Mouse (Mus musculus) lung, adult 2 months (tissue): Measurements from ENCODE around the gene Slpi. TPM values are rescaled to one million over a fixed set of nuclear protein-coding genes. Genes with fewer than 3 reads are reported as not detected.

Experiments used
- DNase-seq: peaks from one replicate; pipeline ENCODE4 v3.0.0; 2022
- H3K4me1 ChIP-seq: fragments of 200-500 bp; 2 replicates; pipeline ENCODE4 v1.6.1; 2011; ENCODE audit warnings: low read length; ENCODE audit not compliant: control insufficient read depth, insufficient read depth
- H3K4me3 ChIP-seq: fragments of 200-500 bp; replicated peaks from 2 replicates; pipeline ENCODE3; 2011; ENCODE audit warnings: low read depth, mild to moderate bottlenecking, control low read depth, low read length; ENCODE audit errors: extremely low read depth
- CTCF ChIP-seq: fragments of 200-500 bp; IDR thresholded peaks from 2 replicates; pipeline ENCODE4 v1.5.1; 2011; ENCODE audit warnings: mild to moderate bottlenecking, low read length, control low read depth; ENCODE audit not compliant: insufficient read depth
- POLR2A ChIP-seq: fragments of 200-500 bp; IDR thresholded peaks from 2 replicates; pipeline ENCODE4 v1.6.1; 2011; ENCODE audit warnings: low read depth, mild to moderate bottlenecking, control low read depth, low read length, borderline replicate concordance; ENCODE audit errors: extremely low read depth
- WGBS: fragments of 180-500 bp; shearing (Covaris S2); methylation state at CpG from one replicate; pipeline ENCODE4 v1.1.7; 2018; 5-methylcytosine and 5-hydroxymethylcytosine counted together
- polyA plus RNA-seq: library from polyadenylated mRNA; depleted of rRNA; stranded (reverse); fragments of >200 nt; gene quantifications from 2 replicates; pipeline ENCODE4 v1.2.3, GENCODE M21; 2012

Slpi gene
- polyA plus RNA-seq, 1 experiment, result 662 TPM

GRCm38 (mm10) chr2:164404082-164404990 is 15.4 kb upstream of the Slpi start:
- TF ChIP-seq POLR2A (peak; percentile 62; the same call in 1 of the 2 replicates), CTCF (0 out of 2 replicates have a peak, but pooled peaks have one; percentile 8)
- peak overlapping the region; percentile 61 for H3K4me3 ChIP-seq
- no peaks in the 10 kb centered on the region for H3K4me1 ChIP-seq
- DNase-seq, result peak; percentile 84
- 3% methylated on average over 49 of the region's 49 CpGs for WGBS

DNA sequence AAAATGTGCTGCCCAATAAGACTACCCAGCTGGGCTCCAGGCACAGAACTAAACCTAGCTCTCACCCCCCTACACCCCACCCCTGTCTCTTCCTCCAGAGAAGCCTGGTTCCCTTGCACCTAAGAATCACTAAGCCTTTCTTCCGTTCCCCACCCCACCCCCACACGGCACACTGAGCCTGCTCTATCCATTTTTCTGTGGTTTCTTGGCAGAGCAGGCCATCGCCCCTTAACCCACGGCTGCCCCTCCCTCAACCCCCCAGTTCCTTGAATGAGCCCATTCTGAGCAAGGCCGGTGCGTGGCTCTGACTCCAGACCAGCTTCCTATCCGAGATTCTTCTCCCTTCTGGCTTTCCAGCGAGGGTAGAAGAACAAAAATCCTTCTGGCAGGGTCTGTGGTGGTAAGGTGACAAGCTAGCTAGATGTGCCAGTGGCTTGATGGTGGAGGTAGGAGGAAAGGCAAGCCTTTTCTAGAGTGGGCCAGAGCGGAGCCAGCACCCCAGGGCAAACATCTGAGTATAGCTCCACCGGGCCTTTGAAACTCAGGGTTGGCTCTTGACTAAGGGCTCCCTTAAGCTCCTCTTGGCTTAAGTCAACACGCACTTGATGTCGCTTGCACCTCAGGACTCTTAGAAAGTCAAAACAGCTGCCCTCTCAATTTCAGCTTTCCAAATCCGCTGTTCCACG is 14.6 kb upstream of the Slpi start:
- 26% methylated on average over 14 of the region's 14 CpGs for WGBS
- Histone ChIP-seq H3K4me3 (peak overlapping the region; percentile 44), H3K4me1 (no peaks in the 10 kb centered on the region)
- DNase-seq, result peak; percentile 65
- no peak for TF ChIP-seq CTCF
- TF ChIP-seq POLR2A, result 0 out of 2 replicates have a peak, but pooled peaks have one; percentile 21

- TF ChIP-seq POLR2A, result 0 out of 2 replicates have a peak, but pooled peaks have one; percentile 24
- TF ChIP-seq CTCF, result peak; percentile 67
- peak within 1 kb of the TSS; percentile 44 for H3K4me3 ChIP-seq
- 7% methylated on average over 17 of the region's 17 CpGs for WGBS
- no peaks in the 10 kb centered on the region for H3K4me1 ChIP-seq
- peak; percentile 75 for DNase-seq
Observed at GRCm38 (mm10) chr2:164402906-164403305, 14.0 kb upstream of the Slpi start, which contains the start of gene Rbpjl. Gene Rbpjl, plus strand, starts transcription at chr2:164403141.

DNA sequence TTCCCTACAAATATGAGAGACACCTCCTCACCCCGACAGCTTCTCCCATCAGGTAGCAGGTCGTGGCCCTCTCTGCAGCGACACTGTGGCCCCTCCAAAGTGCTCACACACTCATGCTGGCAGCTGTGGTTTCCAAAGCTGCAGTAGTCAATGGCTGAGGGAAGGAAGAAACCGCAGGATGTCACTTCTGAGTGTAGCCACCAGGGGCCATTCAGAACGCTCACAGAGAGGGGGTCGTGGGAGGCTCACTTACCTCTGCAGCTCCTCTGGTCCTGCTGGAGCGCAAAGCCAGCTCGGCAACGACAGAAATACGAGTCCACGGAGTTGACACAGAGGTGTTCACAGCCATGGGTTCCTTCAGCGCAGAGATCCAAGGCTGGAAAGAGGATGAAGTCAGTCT is 8.0 kb upstream of the Slpi start:
- DNase-seq, result no peak
- TF ChIP-seq CTCF (no peak), POLR2A (no peak)
- WGBS, result 80% methylated on average over 12 of the region's 12 CpGs
- H3K4me3 ChIP-seq, result no peak overlapping the region
- H3K4me1 ChIP-seq, result no peaks in the 10 kb centered on the region

- WGBS, result 82% methylated on average over 7 of the region's 7 CpGs
Observed at GRCm38 (mm10) chr2:164396076-164396475, 7.2 kb upstream of the Slpi start.

DNA sequence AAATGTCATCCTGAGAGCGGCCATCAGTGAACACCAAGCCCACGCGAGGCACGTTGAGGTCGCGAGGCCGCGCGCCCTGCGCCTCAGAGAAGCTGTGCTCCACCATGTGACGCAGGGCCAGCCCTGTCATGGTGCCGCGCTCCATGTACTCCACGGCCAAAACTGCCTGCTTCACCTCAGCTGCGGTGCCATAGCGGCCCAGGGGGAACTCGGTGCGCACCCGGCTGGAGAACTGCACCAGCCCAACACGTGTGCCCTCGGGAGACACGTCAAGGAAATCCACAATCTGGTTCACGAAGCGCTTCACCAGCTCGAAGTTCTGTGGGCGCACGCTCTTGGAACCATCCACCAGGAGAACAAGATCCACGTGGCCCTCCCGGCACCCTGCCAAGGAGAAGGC is 4.2 kb upstream of the Slpi start:
- no peak overlapping the region for H3K4me3 ChIP-seq
- no peak for TF ChIP-seq CTCF
- no peak for TF ChIP-seq POLR2A
- H3K4me1 ChIP-seq, result no peaks in the 10 kb centered on the region
- WGBS, result 81% methylated on average over 29 of the region's 29 CpGs
- no peak for DNase-seq

More at GRCm38 (mm10) chr2:164396076-164396475, 7.2 kb upstream of the Slpi start:
- TF ChIP-seq POLR2A, result no peak
- TF ChIP-seq CTCF, result no peak
- DNase-seq, result no peak
- H3K4me1 ChIP-seq, result no peaks in the 10 kb centered on the region
- H3K4me3 ChIP-seq, result no peak overlapping the region

DNA sequence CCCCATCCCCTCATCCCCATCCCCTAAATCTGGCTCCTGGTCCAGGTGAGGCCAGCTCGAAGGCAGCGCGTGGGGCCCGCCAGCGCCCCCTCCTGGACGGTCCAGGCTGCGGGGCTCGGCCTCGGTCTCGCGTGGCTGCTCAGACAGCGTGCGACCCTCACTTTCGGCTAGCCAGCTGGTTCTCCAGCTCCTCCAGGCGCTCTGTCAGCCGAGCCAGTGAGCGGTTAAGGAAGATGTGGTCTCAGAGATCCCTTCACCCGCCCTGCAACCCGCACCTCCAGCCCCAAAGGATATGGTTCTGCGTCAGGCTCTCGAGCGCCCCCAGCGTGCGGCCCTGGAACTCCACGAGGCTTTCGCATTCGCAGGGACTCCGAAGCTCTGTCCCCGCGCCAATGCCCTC is 604 bp upstream of the Slpi start:
- Histone ChIP-seq H3K4me1 (no peaks in the 10 kb centered on the region; the same call in 1 of the 2 replicates), H3K4me3 (peak overlapping the region; percentile 59)
- 1% methylated on average over 30 of the region's 30 CpGs for WGBS
- TF ChIP-seq POLR2A (no peak), CTCF (peak; percentile 65)
- peak; percentile 84 for DNase-seq

GRCm38 (mm10) chr2:164386953-164387352 is 1.9 kb downstream of the Slpi start:
- WGBS, result 10% methylated on average over 8 of the region's 8 CpGs
- no peak overlapping the region for H3K4me3 ChIP-seq
- DNase-seq, result no peak
- TF ChIP-seq POLR2A, result no peak
- TF ChIP-seq CTCF, result peak; percentile 67
- H3K4me1 ChIP-seq, result no peaks in the 10 kb centered on the region; the same call in 1 of the 2 replicates

GRCm38 (mm10) chr2:164385927-164386763 is 2.8 kb downstream of the Slpi start:
- TF ChIP-seq POLR2A (no peak), CTCF (no peak)
- Histone ChIP-seq H3K4me1 (no peaks in the 10 kb centered on the region; the same call in 1 of the 2 replicates), H3K4me3 (no peak overlapping the region)
- no peak for DNase-seq
- WGBS, result 13% methylated on average over 18 of the region's 18 CpGs
